25 mouse cellular contexts compared by ENCODE assay signal in genomic region chr13:44243211-44243610, GRCm38 (mm10).
"Had no signal": no experiment of that assay in that cellular context is flagged by ENCODE, and none has a peak within 500 bp of the region (broad histone marks: within the 10 kb centered on the region; RNA-seq: fewer than 3 reads in every experiment).

No protein-coding gene starts in this region.

- ATAC-seq: forebrain, embryonic 16.5 days; hindbrain, embryonic 16.5 days; inflammation-experienced regulatory T-cells, adult 6 months; intestine, embryonic 15.5 days; intestine, postnatal 0 days; liver, postnatal 0 days had no signal

- H3K9ac ChIP-seq: heart, embryonic 13.5 days; heart, embryonic 15.5 days; hindbrain, embryonic 12.5 days; hindbrain, embryonic 14.5 days; intestine, embryonic 15.5 days; limb, embryonic 12.5 days; liver, embryonic 13.5 days; liver, embryonic 15.5 days; liver, postnatal 0 days had no signal

- H3K9me3 ChIP-seq: heart, embryonic 13.5 days; heart, embryonic 15.5 days; hindbrain, embryonic 10.5 days; hindbrain, embryonic 12.5 days; intestine, embryonic 15.5 days; limb, embryonic 10.5 days; limb, embryonic 12.5 days; liver, embryonic 13.5 days; liver, embryonic 15.5 days had no signal

- H3K27me3 ChIP-seq: heart, embryonic 13.5 days; heart, embryonic 15.5 days; intestine, embryonic 15.5 days; limb, embryonic 12.5 days; liver, embryonic 13.5 days; liver, embryonic 15.5 days had no signal

- H3K4me3 ChIP-seq: gastrocnemius, adult 2 months; heart, adult 2 months; heart, embryonic 13.5 days; heart, embryonic 15.5 days; hindbrain, embryonic 10.5 days; hindbrain, embryonic 12.5 days; intestine, embryonic 15.5 days; layer of hippocampus, adult 2 months; left cerebral cortex, adult 2 months; limb, embryonic 10.5 days; limb, embryonic 12.5 days; liver, embryonic 13.5 days; liver, embryonic 15.5 days had no signal

- H3K27ac ChIP-seq: gastrocnemius, adult 2 months; heart, adult 2 months; heart, embryonic 13.5 days; heart, embryonic 15.5 days; hindbrain, embryonic 10.5 days; hindbrain, embryonic 12.5 days; hindbrain, embryonic 14.5 days; intestine, embryonic 15.5 days; layer of hippocampus, adult 2 months; left cerebral cortex, adult 2 months; limb, embryonic 10.5 days; limb, embryonic 12.5 days; liver, embryonic 13.5 days; liver, embryonic 15.5 days had no signal

- DNase-seq: gastrocnemius, adult 2 months; gastrocnemius, postnatal 10 days; gastrocnemius, postnatal 25 days; heart, adult 2 months; heart, postnatal 4 days; liver, embryonic 13.5 days; liver, postnatal 0 days; lung, adult 2 months had no signal

- H3K36me3 ChIP-seq: heart, embryonic 13.5 days; heart, embryonic 15.5 days; hindbrain, embryonic 10.5 days; hindbrain, embryonic 12.5 days; intestine, embryonic 15.5 days; limb, embryonic 10.5 days; limb, embryonic 12.5 days; liver, embryonic 13.5 days; liver, embryonic 15.5 days had no signal

- H3K4me1 ChIP-seq: liver, embryonic 15.5 days had no signal

- H3K4me2 ChIP-seq: heart, embryonic 11.5 days; heart, embryonic 13.5 days; heart, embryonic 15.5 days; hindbrain, embryonic 12.5 days; hindbrain, embryonic 14.5 days; intestine, embryonic 15.5 days; limb, embryonic 12.5 days; liver, embryonic 11.5 days; liver, embryonic 13.5 days; liver, embryonic 15.5 days had no signal
